Mouse (Mus musculus): Measurements from ENCODE around the gene Rsph10b. TPM values are rescaled to one million over a fixed set of nuclear protein-coding genes. Genes with fewer than 3 reads are reported as not detected.

The Rsph10b gene
- polyA plus RNA-seq, 1 experiment from 2014 or later = 2.1 TPM

GRCm38 (mm10) chr5:143980858-143981257, 48.0 kb downstream of the Rsph10b start:
- no peak overlapping the region for H3K4me2 ChIP-seq (ENCODE audit: low read depth, low read length)
- no peaks in the 10 kb centered on the region for H3K9me3 ChIP-seq (ENCODE audit: control insufficient read depth, low read length)
- H3K27ac ChIP-seq (ENCODE audit: low read length) = no peak overlapping the region
- no peaks in the 10 kb centered on the region; the same call in 1 of the 2 replicates for H3K4me1 ChIP-seq (replicated peaks; ENCODE audit: control insufficient read depth, insufficient read depth, low read length)
- no peak for ATAC-seq (ENCODE audit: low read depth)
- no peaks in the 10 kb centered on the region for H3K27me3 ChIP-seq (ENCODE audit: control insufficient read depth, insufficient read depth, low read depth, low read length)
- no peak overlapping the region for H3K4me3 ChIP-seq (ENCODE audit: low read length)
- no peaks in the 10 kb centered on the region for H3K36me3 ChIP-seq (ENCODE audit: control insufficient read depth, insufficient read depth, low read length)
- 14% methylated on average over 9 of the region's 9 CpGs for WGBS
- no peak overlapping the region for H3K9ac ChIP-seq (ENCODE audit: low read length)

GRCm38 (mm10) chr5:143982361-143982760, 49.5 kb downstream of the Rsph10b start:
- Histone ChIP-seq H3K9ac (ENCODE audit: low read length) (no peak overlapping the region), H3K4me2 (ENCODE audit: low read depth, low read length) (no peak overlapping the region), H3K27me3 (ENCODE audit: control insufficient read depth, insufficient read depth, low read depth, low read length) (no peaks in the 10 kb centered on the region), H3K4me3 (ENCODE audit: low read length) (no peak overlapping the region), H3K36me3 (ENCODE audit: control insufficient read depth, insufficient read depth, low read length) (peaks cover 4% of the 10 kb centered on the region), H3K4me1 (replicated peaks; ENCODE audit: control insufficient read depth, insufficient read depth, low read length) (no peaks in the 10 kb centered on the region; the same call in 1 of the 2 replicates), H3K9me3 (ENCODE audit: control insufficient read depth, low read length) (no peaks in the 10 kb centered on the region), H3K27ac (ENCODE audit: low read length) (no peak overlapping the region)
- ATAC-seq (ENCODE audit: low read depth) = no peak
- 54% methylated on average over 2 of the region's 2 CpGs for WGBS

- no peak overlapping the region for H3K4me3 ChIP-seq (ENCODE audit: low read length)
- H3K9ac ChIP-seq (ENCODE audit: low read length) = no peak overlapping the region
- no peaks in the 10 kb centered on the region for H3K9me3 ChIP-seq (ENCODE audit: control insufficient read depth, low read length)
- no peak for ATAC-seq (ENCODE audit: low read depth)
- H3K36me3 ChIP-seq (ENCODE audit: control insufficient read depth, insufficient read depth, low read length) = peaks cover 28% of the 10 kb centered on the region
- no peaks in the 10 kb centered on the region; the same call in 1 of the 2 replicates for H3K4me1 ChIP-seq (replicated peaks; ENCODE audit: control insufficient read depth, insufficient read depth, low read length)
- no peak overlapping the region for H3K4me2 ChIP-seq (ENCODE audit: low read depth, low read length)
- 62% methylated on average over 7 of the region's 7 CpGs for WGBS
- no peaks in the 10 kb centered on the region for H3K27me3 ChIP-seq (ENCODE audit: control insufficient read depth, insufficient read depth, low read depth, low read length)
- no peak overlapping the region for H3K27ac ChIP-seq (ENCODE audit: low read length)
Measured at GRCm38 (mm10) chr5:143985381-143985780, 52.5 kb downstream of the Rsph10b start.

- no peaks in the 10 kb centered on the region for H3K27me3 ChIP-seq (ENCODE audit: control insufficient read depth, insufficient read depth, low read depth, low read length)
- H3K9ac ChIP-seq (ENCODE audit: low read length) = no peak overlapping the region
- 0 out of 2 replicates have a peak, but pooled peaks cover 2% of the 10 kb centered on the region for H3K4me1 ChIP-seq (replicated peaks; ENCODE audit: control insufficient read depth, insufficient read depth, low read length)
- no peak overlapping the region for H3K4me2 ChIP-seq (ENCODE audit: low read depth, low read length)
- no peaks in the 10 kb centered on the region for H3K9me3 ChIP-seq (ENCODE audit: control insufficient read depth, low read length)
- ATAC-seq (ENCODE audit: low read depth) = no peak
- peaks cover 35% of the 10 kb centered on the region for H3K36me3 ChIP-seq (ENCODE audit: control insufficient read depth, insufficient read depth, low read length)
- WGBS = 94% methylated on average over 3 of the region's 3 CpGs
- no peak overlapping the region for H3K27ac ChIP-seq (ENCODE audit: low read length)
- H3K4me3 ChIP-seq (ENCODE audit: low read length) = no peak overlapping the region
Measured at GRCm38 (mm10) chr5:143987596-143987995, 54.8 kb downstream of the Rsph10b start.

GRCm38 (mm10) chr5:143989046-143989445, 56.2 kb downstream of the Rsph10b start:
- Histone ChIP-seq H3K27ac (ENCODE audit: low read length) (no peak overlapping the region), H3K4me3 (ENCODE audit: low read length) (no peak overlapping the region), H3K36me3 (ENCODE audit: control insufficient read depth, insufficient read depth, low read length) (peaks cover 35% of the 10 kb centered on the region), H3K9me3 (ENCODE audit: control insufficient read depth, low read length) (no peaks in the 10 kb centered on the region), H3K4me1 (replicated peaks; ENCODE audit: control insufficient read depth, insufficient read depth, low read length) (peaks cover 6% of the 10 kb centered on the region), H3K4me2 (ENCODE audit: low read depth, low read length) (no peak overlapping the region), H3K9ac (ENCODE audit: low read length) (no peak overlapping the region), H3K27me3 (ENCODE audit: control insufficient read depth, insufficient read depth, low read depth, low read length) (no peaks in the 10 kb centered on the region)
- no peak for ATAC-seq (ENCODE audit: low read depth)
- 94% methylated on average over 4 of the region's 4 CpGs for WGBS

GRCm38 (mm10) chr5:143990086-143990485, 57.3 kb downstream of the Rsph10b start:
- Histone ChIP-seq H3K4me1 (replicated peaks; ENCODE audit: control insufficient read depth, insufficient read depth, low read length) (peaks cover 9% of the 10 kb centered on the region), H3K4me3 (ENCODE audit: low read length) (no peak overlapping the region), H3K4me2 (ENCODE audit: low read depth, low read length) (no peak overlapping the region), H3K27ac (ENCODE audit: low read length) (no peak overlapping the region), H3K27me3 (ENCODE audit: control insufficient read depth, insufficient read depth, low read depth, low read length) (no peaks in the 10 kb centered on the region), H3K36me3 (ENCODE audit: control insufficient read depth, insufficient read depth, low read length) (peaks cover 35% of the 10 kb centered on the region), H3K9ac (ENCODE audit: low read length) (no peak overlapping the region), H3K9me3 (ENCODE audit: control insufficient read depth, low read length) (no peaks in the 10 kb centered on the region)
- ATAC-seq (ENCODE audit: low read depth) = no peak
- 63% methylated on average over 11 of the region's 11 CpGs for WGBS

GRCm38 (mm10) chr5:143992661-143993060, 59.8 kb downstream of the Rsph10b start:
- no peak overlapping the region for H3K9ac ChIP-seq (ENCODE audit: low read length)
- H3K36me3 ChIP-seq (ENCODE audit: control insufficient read depth, insufficient read depth, low read length) = peaks cover 38% of the 10 kb centered on the region
- WGBS = 49% methylated on average over 10 of the region's 10 CpGs
- no peaks in the 10 kb centered on the region for H3K9me3 ChIP-seq (ENCODE audit: control insufficient read depth, low read length)
- no peaks in the 10 kb centered on the region for H3K27me3 ChIP-seq (ENCODE audit: control insufficient read depth, insufficient read depth, low read depth, low read length)
- H3K4me1 ChIP-seq (replicated peaks; ENCODE audit: control insufficient read depth, insufficient read depth, low read length) = peaks cover 9% of the 10 kb centered on the region
- peak overlapping the region; percentile 22; the same call in 1 of the 2 replicates for H3K4me2 ChIP-seq (ENCODE audit: low read depth, low read length)
- H3K4me3 ChIP-seq (ENCODE audit: low read length) = no peak overlapping the region
- peak overlapping the region; percentile 79 for H3K27ac ChIP-seq (ENCODE audit: low read length)
- ATAC-seq (ENCODE audit: low read depth) = peak; percentile 95

- H3K4me3 ChIP-seq (ENCODE audit: low read length) = no peak overlapping the region
- H3K4me2 ChIP-seq (ENCODE audit: low read depth, low read length) = peak overlapping the region; percentile 4; the same call in 1 of the 2 replicates
- peaks cover 35% of the 10 kb centered on the region for H3K36me3 ChIP-seq (ENCODE audit: control insufficient read depth, insufficient read depth, low read length)
- H3K27ac ChIP-seq (ENCODE audit: low read length) = peak overlapping the region; percentile 79
- no peaks in the 10 kb centered on the region for H3K9me3 ChIP-seq (ENCODE audit: control insufficient read depth, low read length)
- ATAC-seq (ENCODE audit: low read depth) = peak; percentile 25; the same call in 1 of the 2 replicates
- no peaks in the 10 kb centered on the region for H3K27me3 ChIP-seq (ENCODE audit: control insufficient read depth, insufficient read depth, low read depth, low read length)
- H3K9ac ChIP-seq (ENCODE audit: low read length) = no peak overlapping the region
- peaks cover 9% of the 10 kb centered on the region for H3K4me1 ChIP-seq (replicated peaks; ENCODE audit: control insufficient read depth, insufficient read depth, low read length)
- WGBS = 61% methylated on average over 8 of the region's 8 CpGs
Measured at GRCm38 (mm10) chr5:143993260-143993659, 60.4 kb downstream of the Rsph10b start.

GRCm38 (mm10) chr5:143993849-143994248, 61.0 kb downstream of the Rsph10b start:
- peaks cover 9% of the 10 kb centered on the region for H3K4me1 ChIP-seq (replicated peaks; ENCODE audit: control insufficient read depth, insufficient read depth, low read length)
- H3K9me3 ChIP-seq (ENCODE audit: control insufficient read depth, low read length) = no peaks in the 10 kb centered on the region
- H3K27ac ChIP-seq (ENCODE audit: low read length) = no peak overlapping the region
- no peak for ATAC-seq (ENCODE audit: low read depth)
- WGBS = 75% methylated on average over 5 of the region's 5 CpGs
- no peak overlapping the region for H3K4me3 ChIP-seq (ENCODE audit: low read length)
- H3K27me3 ChIP-seq (ENCODE audit: control insufficient read depth, insufficient read depth, low read depth, low read length) = no peaks in the 10 kb centered on the region
- H3K4me2 ChIP-seq (ENCODE audit: low read depth, low read length) = no peak overlapping the region
- peaks cover 34% of the 10 kb centered on the region for H3K36me3 ChIP-seq (ENCODE audit: control insufficient read depth, insufficient read depth, low read length)
- no peak overlapping the region for H3K9ac ChIP-seq (ENCODE audit: low read length)

Measured in lung, embryonic 16.5 days (tissue).